Mouse (Mus musculus) midbrain, embryonic 14.5 days (tissue): ENCODE data around the gene Rab4a. TPM values are rescaled to one million over a fixed set of nuclear protein-coding genes. Genes with fewer than 3 reads are reported as not detected.

Experiments
- ATAC-seq: fragments of 200-750 bp; cut with Nextera tagmentation; 2 replicates; pipeline ENCODE4 v1.8.0; 2017; ENCODE audit warnings: moderate number of reproducible peaks, moderate library complexity; ENCODE audit not compliant: low FRiP score, low TSS enrichment
- DNase-seq: peaks from one replicate; pipeline ENCODE4 v3.0.0-alpha.2; 2015
- H3K27ac ChIP-seq: fragments of 300-500 bp; sonication (generic); replicated peaks from 2 replicates; pipeline ENCODE4 v1.5.1; 2014; ENCODE audit warnings: mild to moderate bottlenecking, low read depth, low read length, moderate library complexity
- H3K27me3 ChIP-seq: fragments of 300-500 bp; sonication (generic); 2 replicates; pipeline ENCODE4 v1.6.1; 2014; ENCODE audit warnings: low read length, control low read depth, mixed read lengths; ENCODE audit not compliant: control insufficient read depth, insufficient read depth
- H3K36me3 ChIP-seq: fragments of 300-500 bp; sonication (generic); 2 replicates; pipeline ENCODE4 v1.6.1; 2014; ENCODE audit warnings: low read length, control low read depth; ENCODE audit not compliant: control insufficient read depth, insufficient read depth
- H3K4me1 ChIP-seq: fragments of 300-500 bp; sonication (generic); 2 replicates; pipeline ENCODE4 v1.6.1; 2014; ENCODE audit warnings: mild to moderate bottlenecking, antibody characterized with exemption, low read length, control low read depth; ENCODE audit not compliant: control insufficient read depth, insufficient read depth
- H3K4me2 ChIP-seq: fragments of 300-500 bp; sonication (generic); 2 replicates; pipeline ENCODE4 v1.6.1; 2014; ENCODE audit warnings: mild to moderate bottlenecking, low read length, moderate library complexity
- H3K4me3 ChIP-seq: fragments of 300-500 bp; sonication (generic); replicated peaks from 2 replicates; pipeline ENCODE4 v1.5.1; 2014; ENCODE audit warnings: low read depth, low read length
- H3K9ac ChIP-seq: fragments of 300-500 bp; sonication (generic); replicated peaks from 2 replicates; pipeline ENCODE4 v1.6.1; 2014; ENCODE audit warnings: mild to moderate bottlenecking, low read length, moderate library complexity
- H3K9me3 ChIP-seq: fragments of 300-500 bp; sonication (generic); 2 replicates; pipeline ENCODE4 v1.6.1; 2016; ENCODE audit warnings: low read length, control low read depth, mixed read lengths; ENCODE audit not compliant: control insufficient read depth
- WGBS: fragments of 180-500 bp; shearing (Covaris S2); extraction: QIAGEN DNeasy Blood & Tissue Kit; methylation state at CpG from one replicate; pipeline ENCODE4 v1.1.7; 2014; 5-methylcytosine and 5-hydroxymethylcytosine counted together
- polyA plus RNA-seq: library from polyadenylated mRNA; unstranded; fragments of >200 nt; fragmentation: Nextera tagmentation; extraction: Ambion mirVana; gene quantifications from 2 replicates; pipeline ENCODE4 v1.2.1, GENCODE M21; 2014

Gene Rab4a
- polyA plus RNA-seq, 1 experiment from 2014 or later, result 75.8 TPM

DNA sequence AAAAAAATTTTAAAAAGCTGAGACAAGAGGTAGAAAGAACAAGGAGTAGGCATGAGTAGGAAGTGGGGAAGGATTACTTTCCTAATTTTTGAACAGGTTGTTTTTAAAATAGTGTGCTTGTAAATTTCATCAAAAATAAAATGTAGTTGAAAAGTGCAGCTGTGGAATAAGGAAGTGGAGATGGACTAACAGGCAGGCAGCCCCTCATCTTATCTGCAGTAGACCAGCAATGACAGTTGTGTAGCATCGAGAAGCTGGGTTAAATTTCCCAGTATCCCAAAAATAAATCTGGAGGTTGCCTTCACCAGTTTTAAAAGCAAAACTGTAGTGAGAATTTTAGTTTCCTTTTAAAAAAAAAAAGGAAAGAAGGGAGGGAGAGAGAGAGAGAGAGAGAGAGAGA, 48.5 kb downstream of the Rab4a start:
- Histone ChIP-seq H3K27ac (no peak overlapping the region), H3K9me3 (no peaks in the 10 kb centered on the region), H3K4me3 (no peak overlapping the region), H3K4me1 (peaks cover 6% of the 10 kb centered on the region; the same call in 1 of the 2 replicates), H3K27me3 (no peaks in the 10 kb centered on the region), H3K9ac (no peak overlapping the region), H3K36me3 (no peaks in the 10 kb centered on the region), H3K4me2 (no peak overlapping the region)
- no peak for DNase-seq
- no peak for ATAC-seq
- 96% methylated on average over 1 of the region's 1 CpGs for WGBS

DNA sequence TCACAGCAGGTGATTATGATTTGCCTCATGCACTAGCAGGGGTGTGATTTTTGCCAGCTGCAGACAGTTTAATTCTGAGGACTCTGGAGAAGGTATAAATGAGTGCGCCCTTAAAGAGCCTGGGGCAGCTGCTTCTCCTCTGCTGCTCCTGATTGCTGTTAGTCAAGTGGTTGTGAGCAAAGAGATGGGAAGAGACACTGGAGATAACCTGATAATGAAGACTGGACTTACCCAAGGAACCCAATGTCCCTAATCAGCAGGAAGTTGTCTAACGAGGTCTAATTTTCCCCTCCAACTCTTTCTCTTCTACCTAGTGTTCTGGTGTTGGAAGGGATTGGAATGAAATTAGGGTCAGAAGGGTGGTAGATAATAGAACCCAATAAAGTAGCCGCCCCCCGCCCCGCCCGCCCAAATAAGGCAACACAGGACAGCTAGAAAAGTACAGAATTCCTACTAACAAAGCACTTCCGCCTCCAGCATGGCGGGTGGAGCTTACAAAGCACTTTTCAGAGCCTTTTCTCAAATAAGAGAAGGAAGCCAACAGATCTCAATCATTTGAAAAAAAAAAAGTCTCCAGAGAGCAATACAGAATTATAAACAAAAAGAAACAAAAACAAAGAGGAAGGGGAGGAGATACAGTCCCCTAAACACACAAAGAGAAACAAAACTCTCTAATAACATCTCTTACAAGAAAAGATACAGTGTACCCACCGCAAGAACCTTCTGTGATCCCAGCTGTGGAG, 49.1 kb downstream of the Rab4a start:
- ATAC-seq (no peak), DNase-seq (no peak)
- no peak overlapping the region for H3K27ac ChIP-seq
- H3K9ac ChIP-seq, result no peak overlapping the region
- H3K4me1 ChIP-seq, result peaks cover 6% of the 10 kb centered on the region; the same call in 1 of the 2 replicates
- H3K9me3 ChIP-seq, result no peaks in the 10 kb centered on the region
- 91% methylated on average over 9 of the region's 9 CpGs for WGBS
- no peak overlapping the region for H3K4me2 ChIP-seq
- no peak overlapping the region for H3K4me3 ChIP-seq
- no peaks in the 10 kb centered on the region for H3K36me3 ChIP-seq
- no peaks in the 10 kb centered on the region for H3K27me3 ChIP-seq

DNA sequence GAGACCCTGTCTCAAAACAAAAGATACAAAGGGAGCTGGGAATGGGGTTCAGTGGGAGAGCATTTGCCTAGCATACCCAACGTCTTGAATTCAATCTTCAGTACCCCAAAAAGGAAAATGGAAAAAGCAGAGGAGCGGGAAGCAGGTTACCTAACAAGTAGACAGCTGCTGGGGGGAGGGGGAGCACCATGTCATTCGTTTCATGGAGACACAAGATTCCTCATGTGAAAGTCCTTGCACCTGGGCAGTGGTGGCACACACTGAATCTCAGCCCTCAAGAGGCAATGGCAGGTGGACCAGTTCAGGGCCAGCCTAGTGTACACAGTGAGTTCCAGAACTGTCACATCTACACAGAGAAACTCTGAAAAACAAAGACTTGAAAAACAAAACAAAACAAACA, 51.6 kb downstream of the Rab4a start:
- Histone ChIP-seq H3K4me1 (peaks cover 6% of the 10 kb centered on the region; the same call in 1 of the 2 replicates), H3K4me2 (peak overlapping the region; percentile 85; the same call in 1 of the 2 replicates), H3K9ac (no peak overlapping the region; the same call in 1 of the 2 replicates), H3K9me3 (no peaks in the 10 kb centered on the region), H3K27me3 (0 out of 2 replicates have a peak, but pooled peaks cover 4% of the 10 kb centered on the region), H3K4me3 (no peak overlapping the region), H3K36me3 (no peaks in the 10 kb centered on the region), H3K27ac (no peak overlapping the region)
- 65% methylated on average over 3 of the region's 3 CpGs for WGBS
- ATAC-seq (no peak), DNase-seq (no peak)

DNA sequence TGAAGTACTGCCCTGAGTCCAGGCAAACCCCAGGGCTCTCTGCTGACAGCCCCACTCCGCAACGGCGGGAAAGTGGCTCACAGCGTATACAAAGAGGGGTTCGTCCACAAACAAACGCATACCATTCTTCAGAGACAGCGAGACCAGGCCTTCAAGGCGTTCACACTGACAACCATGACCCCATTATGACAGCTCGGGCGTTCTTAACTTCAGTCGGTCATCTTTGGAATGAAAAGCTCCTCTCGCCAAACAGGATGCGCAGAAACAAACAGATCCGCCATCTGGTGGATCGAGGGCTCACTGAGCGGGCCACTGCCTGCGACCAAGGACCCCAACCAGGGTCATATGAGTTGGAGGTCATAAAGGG, 52.8 kb downstream of the Rab4a start:
- Histone ChIP-seq H3K27me3 (0 out of 2 replicates have a peak, but pooled peaks cover 4% of the 10 kb centered on the region), H3K4me3 (peak overlapping the region; percentile 78), H3K36me3 (no peaks in the 10 kb centered on the region), H3K27ac (peak overlapping the region; percentile 83), H3K9me3 (no peaks in the 10 kb centered on the region), H3K4me2 (peak overlapping the region; percentile 85), H3K4me1 (peaks cover 6% of the 10 kb centered on the region; the same call in 1 of the 2 replicates), H3K9ac (peak overlapping the region; percentile 84)
- WGBS, result 0% methylated on average over 17 of the region's 17 CpGs
- DNase-seq (no peak), ATAC-seq (peak; percentile 18; the same call in 1 of the 2 replicates)

DNA sequence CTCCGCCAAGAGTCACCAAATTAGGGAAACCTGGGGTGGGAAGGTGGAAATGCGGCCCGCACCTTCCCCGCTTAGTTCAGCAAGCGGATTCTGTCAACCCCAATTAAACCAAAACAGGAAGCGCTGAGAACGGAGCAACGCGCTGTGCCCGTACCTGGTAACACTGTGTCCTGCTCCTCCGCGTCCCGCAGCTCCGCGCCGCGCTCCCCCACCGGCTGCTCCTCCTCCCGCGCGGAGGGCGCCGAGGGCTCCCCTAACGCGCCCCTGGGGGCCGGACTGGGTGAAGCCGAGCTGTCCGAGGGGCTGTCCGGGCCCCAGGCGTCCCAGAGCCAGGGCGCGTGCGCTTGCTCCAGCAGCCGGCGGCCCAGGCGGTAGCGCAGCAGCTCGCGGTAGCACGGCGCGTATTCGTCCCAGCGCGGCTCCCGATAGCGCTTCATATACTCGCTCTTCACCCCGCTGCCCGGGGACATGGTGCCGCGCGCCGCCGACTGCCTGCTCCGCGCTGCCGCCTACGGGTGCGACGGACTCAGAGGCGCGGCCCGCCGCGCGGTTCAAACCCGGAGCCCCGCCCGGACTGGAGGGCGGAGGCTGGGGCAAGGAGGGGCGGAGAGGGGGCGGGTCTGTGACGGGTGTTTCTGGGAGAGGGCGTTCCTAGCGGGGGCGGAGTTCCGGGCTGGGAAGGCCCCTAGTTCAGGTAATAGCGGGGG, 53.3 kb downstream of the Rab4a start:
- peak; percentile 94 for ATAC-seq
- WGBS, result under 1% methylated on average over 78 of the region's 79 CpGs
- H3K36me3 ChIP-seq, result no peaks in the 10 kb centered on the region
- peak; percentile 95 for DNase-seq
- peak overlapping the region; percentile 78 for H3K4me3 ChIP-seq
- peak overlapping the region; percentile 84 for H3K9ac ChIP-seq
- H3K27me3 ChIP-seq, result 0 out of 2 replicates have a peak, but pooled peaks cover 4% of the 10 kb centered on the region
- peaks cover 6% of the 10 kb centered on the region; the same call in 1 of the 2 replicates for H3K4me1 ChIP-seq
- H3K4me2 ChIP-seq, result peak overlapping the region; percentile 85
- peak overlapping the region; percentile 83 for H3K27ac ChIP-seq
- H3K9me3 ChIP-seq, result no peaks in the 10 kb centered on the region

DNA sequence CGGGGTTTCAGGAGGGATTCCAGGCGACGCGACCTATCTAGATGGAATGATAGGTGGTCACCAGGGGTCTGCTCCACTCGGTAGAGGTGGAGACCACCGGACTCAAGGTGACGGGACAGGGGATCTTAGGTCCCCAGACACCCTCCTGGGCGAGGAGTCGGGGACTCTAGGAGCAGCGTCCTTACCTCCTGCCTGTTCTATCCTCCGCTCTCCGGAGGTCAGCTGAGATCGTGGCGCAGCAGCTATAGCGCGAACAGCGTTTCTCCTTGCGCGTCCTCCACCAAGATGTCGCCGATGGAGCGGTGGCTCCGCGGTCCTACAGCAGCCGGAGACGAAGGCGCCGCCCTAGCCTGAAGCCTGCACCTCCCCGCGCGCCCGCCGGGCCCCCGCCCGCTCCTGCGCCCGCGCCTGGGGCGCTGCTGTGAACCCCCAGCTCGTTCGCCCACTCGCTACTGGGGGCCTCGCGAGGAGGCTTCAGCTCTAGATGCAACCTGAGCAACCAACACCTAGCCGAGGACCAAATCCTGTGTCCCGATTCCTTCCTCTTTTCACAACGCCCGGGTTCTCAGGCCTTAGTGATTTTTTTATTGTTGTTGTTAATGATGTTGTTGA, 54.0 kb downstream of the Rab4a start, which contains the start of gene Ccsap:
Gene Ccsap, minus strand, starts transcription at position 562 of the 612 bp plus-strand sequence.
- ATAC-seq (peak; percentile 64), DNase-seq (no peak)
- H3K9me3 ChIP-seq, result no peaks in the 10 kb centered on the region
- no peaks in the 10 kb centered on the region for H3K36me3 ChIP-seq
- 0 out of 2 replicates have a peak, but pooled peaks cover 4% of the 10 kb centered on the region for H3K27me3 ChIP-seq
- H3K9ac ChIP-seq, result peak within 1 kb of the TSS; percentile 84
- peak within 1 kb of the TSS; percentile 83 for H3K27ac ChIP-seq
- H3K4me2 ChIP-seq, result peak within 1 kb of the TSS; percentile 85
- H3K4me1 ChIP-seq, result peaks cover 6% of the 10 kb centered on the region; the same call in 1 of the 2 replicates
- 1% methylated on average over 48 of the region's 48 CpGs for WGBS
- peak within 1 kb of the TSS; percentile 78 for H3K4me3 ChIP-seq

DNA sequence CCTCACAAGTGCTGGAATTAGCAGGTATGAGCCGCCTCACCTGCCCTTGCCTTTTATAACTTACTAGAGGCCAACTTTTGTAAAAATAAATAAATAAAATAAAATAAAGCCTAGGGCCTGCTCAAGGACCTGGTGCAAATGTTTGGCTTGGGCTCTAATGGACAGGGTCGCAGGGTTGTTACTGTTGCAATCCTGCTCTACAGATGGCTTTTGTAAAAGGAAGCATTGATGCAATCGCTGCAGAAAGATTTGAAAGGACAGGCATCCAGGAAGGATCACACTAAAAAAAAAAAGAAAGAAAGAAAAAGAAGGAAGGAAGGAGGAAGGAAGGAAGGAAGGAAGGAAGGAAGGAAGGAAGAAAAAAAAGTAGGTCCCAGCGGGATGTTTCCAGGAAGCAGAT, 54.6 kb downstream of the Rab4a start:
- Histone ChIP-seq H3K9ac (peak overlapping the region; percentile 84; the same call in 1 of the 2 replicates), H3K9me3 (no peaks in the 10 kb centered on the region), H3K36me3 (no peaks in the 10 kb centered on the region), H3K4me3 (peak overlapping the region; percentile 78), H3K4me1 (peaks cover 6% of the 10 kb centered on the region; the same call in 1 of the 2 replicates), H3K4me2 (peak overlapping the region; percentile 85), H3K27me3 (0 out of 2 replicates have a peak, but pooled peaks cover 4% of the 10 kb centered on the region), H3K27ac (no peak overlapping the region)
- ATAC-seq, result no peak
- 78% methylated on average over 4 of the region's 4 CpGs for WGBS
- no peak for DNase-seq

DNA sequence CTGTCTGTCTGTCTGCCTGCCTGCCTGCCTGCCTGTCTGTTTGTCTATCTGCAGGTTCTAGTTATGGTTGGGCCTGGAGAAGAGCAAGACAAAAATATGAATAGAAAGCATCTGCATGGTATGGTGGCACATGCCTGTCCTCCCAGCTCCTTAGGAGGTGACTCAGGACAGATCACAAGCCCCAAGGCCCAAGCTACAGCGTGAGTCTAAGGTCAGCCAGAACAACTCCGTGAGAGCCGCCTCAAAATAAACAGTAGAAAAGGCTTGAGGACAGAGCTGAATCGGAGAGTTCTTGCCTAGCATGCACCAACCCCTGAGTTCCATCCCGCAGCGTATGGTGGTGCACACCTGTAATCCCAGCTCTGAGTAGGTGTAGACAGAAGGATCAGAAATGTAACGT, 60.0 kb downstream of the Rab4a start:
- Histone ChIP-seq H3K4me1 (no peaks in the 10 kb centered on the region), H3K27ac (no peak overlapping the region), H3K4me3 (no peak overlapping the region), H3K36me3 (no peaks in the 10 kb centered on the region), H3K9ac (no peak overlapping the region), H3K27me3 (0 out of 2 replicates have a peak, but pooled peaks cover 4% of the 10 kb centered on the region), H3K9me3 (no peaks in the 10 kb centered on the region), H3K4me2 (no peak overlapping the region)
- 82% methylated on average over 7 of the region's 7 CpGs for WGBS
- ATAC-seq (no peak), DNase-seq (no peak)
